Mouse (Mus musculus): Measurements from ENCODE around the gene Shisa4. TPM values are rescaled to one million over a fixed set of nuclear protein-coding genes. Genes with fewer than 3 reads are reported as not detected.
"Not testable (repeated sequence)": the region's sequence is repeated elsewhere in the genome, so short reads cannot be mapped to it uniquely, and the experiment has no call there.

Shisa4 gene
- not detected for polyA plus RNA-seq (2017; shearing (Covaris generic))

DNA sequence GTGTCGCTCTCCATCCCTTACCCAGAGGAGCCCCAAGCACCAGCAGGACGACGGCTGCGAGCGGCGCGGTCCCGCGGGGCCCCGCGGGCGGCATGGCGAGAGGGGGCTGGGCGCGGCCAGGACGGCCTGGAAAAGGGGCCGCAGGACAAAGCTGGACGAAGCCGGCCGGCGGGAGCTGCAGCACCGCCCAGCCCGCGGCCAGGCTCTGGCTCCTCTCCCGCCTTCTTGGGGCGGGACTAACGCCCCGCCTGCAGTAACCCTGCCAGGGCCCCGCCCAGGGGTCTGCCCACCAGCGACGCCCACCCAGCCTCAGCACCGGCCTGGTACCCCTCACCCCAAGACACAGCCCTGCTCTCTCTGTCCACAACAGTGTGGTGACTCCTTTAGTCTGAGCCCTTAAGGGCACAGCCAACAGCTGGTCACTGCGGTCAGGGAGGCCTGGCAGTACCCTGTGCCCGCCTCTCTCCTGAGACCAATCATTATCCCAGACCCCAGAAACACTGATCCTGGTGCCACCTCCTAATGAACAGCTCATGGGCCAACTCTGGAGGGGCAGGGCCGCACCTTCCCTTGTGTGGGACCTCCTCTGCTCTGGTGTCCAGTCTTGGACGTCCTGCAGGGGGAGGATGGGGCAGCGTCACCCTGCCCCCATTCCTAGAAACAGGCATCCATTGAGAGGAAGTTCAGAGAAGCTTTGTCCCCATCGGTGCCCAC is at the start of gene Shisa4:
Shisa4 (minus strand) TSS at position 370 of the 714 bp plus-strand sequence.
- ATAC-seq: no peak

- no peak for ATAC-seq
Measured at GRCm38 (mm10) chr1:135422772-135423171, 47.7 kb upstream of the Shisa4 start.

- no peak for ATAC-seq
Measured at GRCm38 (mm10) chr1:135413996-135414395, 39.0 kb upstream of the Shisa4 start.

DNA sequence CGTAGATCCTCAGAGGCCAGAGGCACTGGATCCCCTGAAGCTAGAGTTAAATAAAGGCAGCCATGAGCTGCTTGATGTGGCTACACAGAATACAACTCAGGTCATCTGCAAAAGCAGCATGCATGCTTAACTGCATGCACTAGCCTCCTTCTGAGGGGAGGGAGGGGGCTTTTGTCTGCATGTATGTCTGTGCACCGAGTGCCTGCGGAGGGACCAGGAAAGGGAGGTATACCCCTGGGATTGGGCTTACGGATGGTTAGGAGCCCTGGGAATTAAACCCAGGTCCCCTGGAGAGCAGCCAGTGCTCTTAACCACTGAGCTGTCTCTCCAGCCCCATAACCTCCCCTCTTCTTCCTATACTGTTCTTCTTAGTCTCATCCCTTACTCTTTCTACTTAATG is 37.1 kb upstream of the Shisa4 start:
- no peak for ATAC-seq

DNA sequence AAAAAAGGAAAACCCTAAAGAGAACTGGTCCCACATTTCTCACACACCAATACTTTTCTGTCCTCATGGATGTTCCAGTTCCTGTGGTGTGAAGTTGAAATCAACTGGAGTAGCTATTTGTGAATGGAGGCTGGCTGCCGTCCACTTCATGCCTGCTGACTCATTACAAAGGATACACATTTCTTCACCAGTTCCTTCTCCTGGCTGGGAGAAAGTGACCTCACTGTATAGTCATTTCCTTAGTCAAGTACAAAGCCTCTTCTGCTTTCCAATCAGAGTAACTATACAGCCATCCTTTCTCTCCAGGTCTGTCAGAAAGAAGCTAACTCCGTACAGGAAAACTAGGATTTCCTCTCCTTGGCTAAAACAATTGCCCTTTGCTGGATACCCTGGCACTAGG is 35.9 kb upstream of the Shisa4 start:
- ATAC-seq: no peak

GRCm38 (mm10) chr1:135408973-135409372 is 33.9 kb upstream of the Shisa4 start:
- no peak for ATAC-seq

DNA sequence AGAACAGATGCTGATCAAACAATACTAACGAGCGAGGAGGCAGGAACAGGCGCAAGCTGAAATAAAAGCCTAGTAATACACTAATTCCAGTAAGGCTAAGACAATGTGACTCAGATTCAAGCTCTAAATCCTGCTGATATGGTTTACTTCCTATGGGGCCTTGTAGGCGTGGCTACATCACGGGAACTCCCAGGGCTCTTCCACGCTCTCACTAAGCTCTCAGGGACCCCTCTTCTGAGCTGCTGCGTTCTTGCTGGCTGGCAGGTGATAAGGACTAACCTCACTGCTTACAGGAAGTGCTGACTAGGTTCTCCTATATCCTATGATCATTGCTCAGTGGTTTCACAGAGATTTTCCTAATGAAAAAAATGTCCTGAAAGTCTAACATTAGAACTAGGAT is 30.3 kb upstream of the Shisa4 start:
- ATAC-seq: no peak

- ATAC-seq: no peak
Measured at GRCm38 (mm10) chr1:135401452-135402110, 26.5 kb upstream of the Shisa4 start.

DNA sequence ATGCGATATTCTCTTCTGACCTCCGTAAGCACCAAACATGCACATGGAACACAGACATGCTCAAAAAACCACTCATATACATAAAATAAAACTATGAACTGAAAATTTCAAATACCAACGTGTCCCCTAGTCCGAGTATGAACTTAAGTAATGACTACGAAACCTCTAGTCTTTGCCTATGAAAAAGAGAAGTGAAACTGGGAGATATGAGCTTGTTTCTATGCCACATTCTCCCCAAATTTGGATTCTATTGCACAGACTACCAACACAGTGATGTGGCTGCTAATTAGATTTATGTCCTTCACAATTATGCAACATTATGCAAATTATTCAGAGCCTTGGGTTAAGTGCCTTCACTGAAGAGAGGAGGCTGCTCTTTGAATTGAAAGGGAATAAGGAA is 24.4 kb upstream of the Shisa4 start:
- ATAC-seq: no peak

DNA sequence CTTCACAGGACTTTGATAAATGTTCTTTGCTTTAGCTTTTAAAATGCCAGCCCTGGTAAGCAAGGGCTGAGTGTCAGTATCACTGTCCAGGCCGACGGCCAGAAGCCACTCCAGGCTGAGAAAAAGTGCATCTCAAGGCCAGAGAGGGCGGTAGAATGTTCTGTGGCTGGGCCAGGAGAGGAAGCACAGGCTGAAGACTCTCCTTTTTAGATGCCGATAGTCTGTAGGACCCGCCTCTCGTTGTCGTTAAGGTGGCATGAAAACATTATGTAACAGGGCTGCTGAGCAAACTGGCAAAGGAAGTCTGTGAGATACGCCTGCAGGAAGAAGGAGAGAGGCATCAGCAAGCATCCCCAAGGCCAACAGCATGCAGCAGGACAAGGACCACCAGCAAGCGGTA is 10.1 kb upstream of the Shisa4 start:
- no peak for ATAC-seq

GRCm38 (mm10) chr1:135384171-135384570 is 9.1 kb upstream of the Shisa4 start:
- ATAC-seq: no peak

- ATAC-seq: not testable (repeated sequence)
Measured at GRCm38 (mm10) chr1:135381560-135381959, 6.5 kb upstream of the Shisa4 start.

DNA sequence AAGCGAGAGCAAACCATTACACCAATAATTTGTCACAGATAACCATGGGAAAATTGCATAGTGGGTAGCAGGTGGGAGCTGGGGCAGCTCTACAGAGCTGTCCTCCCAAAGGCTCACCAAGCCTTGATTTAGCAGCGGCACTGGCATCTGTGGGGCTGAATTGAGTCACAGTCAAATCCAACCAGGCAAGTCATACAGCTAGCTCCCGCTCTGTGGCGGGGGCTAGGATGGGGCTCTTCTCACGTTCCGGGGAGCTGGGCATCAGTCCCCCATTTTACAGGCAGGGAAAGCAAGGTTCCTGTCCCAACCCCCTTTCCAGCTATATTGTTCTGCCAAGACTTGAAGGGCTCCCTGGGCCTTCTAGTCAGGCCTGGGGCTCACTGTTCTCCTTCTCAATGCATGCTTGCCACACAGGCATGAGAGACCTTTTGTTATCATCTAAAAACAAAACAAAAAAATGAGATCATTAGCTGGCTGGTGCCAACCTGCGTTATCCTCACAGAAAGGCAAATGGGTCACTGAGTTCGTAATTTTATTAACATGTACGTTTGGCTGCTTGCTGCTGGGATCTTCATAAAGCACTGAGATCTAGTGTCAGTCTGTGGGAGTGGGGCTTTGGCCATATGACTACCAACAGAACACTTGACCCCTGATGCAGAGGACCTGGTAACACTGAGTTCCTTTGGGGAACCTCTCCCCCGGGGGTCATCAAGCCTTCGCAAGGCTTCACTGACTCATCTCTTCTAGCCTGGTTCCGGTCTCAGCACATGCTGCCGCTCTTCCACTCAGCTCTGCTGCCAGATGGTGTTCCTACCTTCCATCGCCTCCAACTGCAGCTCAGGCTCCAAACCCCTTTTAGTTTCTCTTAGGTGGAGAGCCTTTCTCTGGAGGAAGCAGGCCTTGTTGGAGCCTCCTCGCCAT is 5.3 kb upstream of the Shisa4 start:
- no peak for ATAC-seq

DNA sequence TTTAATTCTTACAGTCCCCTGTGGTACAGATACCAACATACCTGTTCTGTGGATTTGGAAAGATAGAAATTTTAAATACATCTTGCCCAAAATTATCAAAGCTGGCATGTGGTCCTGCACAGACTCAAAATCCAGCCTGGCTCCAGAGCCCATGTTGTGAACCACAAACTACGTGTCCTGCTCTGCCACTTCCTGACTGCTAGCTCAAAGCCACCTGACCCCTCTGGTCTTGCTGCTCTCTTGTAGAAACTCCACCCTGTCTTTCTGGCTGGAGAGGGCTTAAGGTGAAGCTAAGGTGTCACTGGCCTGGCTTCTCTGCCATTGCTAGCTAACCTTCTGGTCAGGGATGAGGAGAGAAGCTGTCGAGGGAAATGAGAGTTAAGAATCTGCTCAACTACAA is 4.0 kb upstream of the Shisa4 start:
- no peak for ATAC-seq

DNA sequence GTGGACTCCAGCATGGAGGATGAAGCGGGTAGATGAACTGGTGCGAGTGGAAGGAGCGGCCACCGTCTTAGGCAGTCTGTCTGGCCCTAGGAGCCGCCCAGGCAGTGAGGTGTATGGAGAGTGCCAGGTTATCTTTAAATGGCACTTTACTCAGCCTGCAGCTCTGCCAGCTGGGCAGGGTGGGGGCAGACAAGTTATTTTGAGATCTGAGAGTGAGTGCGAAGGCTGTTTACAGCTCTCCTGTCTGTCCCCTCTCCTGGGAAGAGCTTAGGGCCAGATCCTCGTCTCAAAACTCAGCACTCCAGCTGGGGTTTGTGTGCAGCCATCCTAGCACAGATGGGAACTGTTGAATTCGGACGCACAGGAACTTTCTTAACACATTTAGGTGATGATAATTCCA is 3.5 kb upstream of the Shisa4 start:
- ATAC-seq: no peak

GRCm38 (mm10) chr1:135374175-135374867 is 716 bp downstream of the Shisa4 start:
- no peak for ATAC-seq

- no peak for ATAC-seq
Measured at GRCm38 (mm10) chr1:135373171-135373677, 1.8 kb downstream of the Shisa4 start.

- ATAC-seq: no peak
Measured at GRCm38 (mm10) chr1:135369415-135369814, 5.6 kb downstream of the Shisa4 start.

GRCm38 (mm10) chr1:135368982-135369381 is 6.1 kb downstream of the Shisa4 start:
- no peak for ATAC-seq

GRCm38 (mm10) chr1:135368245-135368644 is 6.8 kb downstream of the Shisa4 start:
- no peak for ATAC-seq

DNA sequence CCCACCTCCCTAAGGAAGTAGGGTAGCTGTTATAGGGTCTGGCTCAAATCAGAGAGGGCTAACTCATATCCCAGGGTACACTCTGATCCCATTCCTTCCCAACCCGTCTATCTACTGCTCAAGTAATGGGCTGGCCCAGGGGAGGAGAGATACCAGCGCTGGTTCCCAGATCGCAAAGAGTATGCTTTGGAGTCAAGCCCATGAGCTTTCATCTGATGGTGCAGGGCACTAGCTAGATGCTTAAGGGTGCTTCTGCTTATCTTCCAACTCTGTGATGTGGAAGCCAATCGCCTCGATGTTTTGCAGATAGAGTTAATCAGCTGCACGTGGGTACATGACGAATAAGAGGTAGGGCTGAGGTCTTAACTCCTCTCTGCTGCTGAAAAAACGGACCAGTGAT is 7.4 kb downstream of the Shisa4 start:
- no peak for ATAC-seq

DNA sequence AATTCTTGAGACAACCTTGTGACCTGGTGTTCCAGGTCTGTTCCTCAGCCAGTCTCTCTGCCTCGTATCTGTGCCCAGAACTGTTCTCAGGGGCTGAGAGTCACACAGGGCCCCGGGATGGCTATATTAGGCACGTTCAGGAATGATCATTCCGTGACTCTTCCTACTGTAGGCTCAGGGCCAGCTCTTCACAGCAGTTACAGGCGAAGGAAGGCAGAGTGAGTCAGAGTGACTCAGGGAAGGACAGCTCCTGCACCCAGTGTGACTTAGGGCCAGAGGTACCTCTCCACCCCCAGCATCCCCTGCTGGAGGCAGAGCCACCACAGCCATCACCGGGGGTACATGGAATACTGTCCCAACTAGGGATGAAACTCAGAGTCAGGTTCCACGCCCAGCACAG is 8.0 kb downstream of the Shisa4 start:
- no peak for ATAC-seq

DNA sequence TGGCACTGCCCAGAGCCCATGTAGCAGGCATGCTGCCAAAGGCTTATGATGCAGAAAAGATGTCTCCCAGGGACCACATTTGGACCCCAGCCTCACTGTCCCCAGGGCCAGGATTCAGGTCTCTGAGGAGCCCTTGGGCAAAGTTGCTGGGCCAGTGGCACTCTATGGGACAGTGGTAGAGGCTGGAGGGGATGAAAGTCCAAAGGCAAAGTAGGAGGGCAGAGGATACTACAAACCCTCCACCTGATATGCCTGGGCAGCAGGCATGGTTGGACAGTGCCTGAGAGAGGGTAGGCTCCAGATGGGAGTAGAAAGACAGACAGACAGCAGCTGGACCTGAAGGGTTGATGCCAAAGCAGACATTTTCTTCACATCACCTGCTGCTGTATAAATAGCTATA is 8.7 kb downstream of the Shisa4 start:
- ATAC-seq: no peak

Data from inflammation-experienced regulatory T-cells, adult 6 months (primary cell).